Mouse (Mus musculus) C2C12 (cell line): ENCODE measurements around the gene 9930022D16Rik.

Experiments
- CEBPB ChIP-seq: IDR thresholded peaks from one replicate; pipeline ENCODE4 v1.6.1; 2011; ENCODE audit warnings: low read depth, mild to moderate bottlenecking, control low read depth, moderate library complexity
- CTCF ChIP-seq: IDR thresholded peaks from one replicate; pipeline ENCODE4 v1.5.1; 2011; ENCODE audit not compliant: control insufficient read depth, insufficient read depth, insufficient read length
- FOSL1 ChIP-seq: IDR thresholded peaks from one replicate; pipeline ENCODE4 v1.8.0; 2011; ENCODE audit warnings: mild to moderate bottlenecking, low read length; ENCODE audit not compliant: poor library complexity, insufficient read depth, severe bottlenecking
- MAX ChIP-seq: IDR thresholded peaks from one replicate; pipeline ENCODE4 v1.6.1; 2011; ENCODE audit warnings: mild to moderate bottlenecking, control low read depth
- MYOD1 ChIP-seq: IDR thresholded peaks from one replicate; pipeline ENCODE4 v1.6.1; 2011; ENCODE audit warnings: low read depth; ENCODE audit not compliant: control insufficient read depth, insufficient read length
- MYOG ChIP-seq: IDR thresholded peaks from one replicate; pipeline ENCODE4 v1.6.1; 2011; ENCODE audit not compliant: control insufficient read depth, insufficient read length; ENCODE audit errors: extremely low read depth
- USF1 ChIP-seq: IDR thresholded peaks from one replicate; pipeline ENCODE4 v1.6.1; 2011; ENCODE audit warnings: low read depth, mild to moderate bottlenecking, control low read depth, moderate library complexity

- TF ChIP-seq CTCF (no peak), MAX (no peak), MYOD1 (no peak), CEBPB (no peak), FOSL1 (no peak), USF1 (no peak), MYOG (no peak)
These were observed 30.9 kb downstream of the 9930022D16Rik start for GRCm38 (mm10) chr11:109444600-109444999.
